Comparison of ENCODE assay signal across 12 mouse cellular contexts in the genomic region with DNA sequence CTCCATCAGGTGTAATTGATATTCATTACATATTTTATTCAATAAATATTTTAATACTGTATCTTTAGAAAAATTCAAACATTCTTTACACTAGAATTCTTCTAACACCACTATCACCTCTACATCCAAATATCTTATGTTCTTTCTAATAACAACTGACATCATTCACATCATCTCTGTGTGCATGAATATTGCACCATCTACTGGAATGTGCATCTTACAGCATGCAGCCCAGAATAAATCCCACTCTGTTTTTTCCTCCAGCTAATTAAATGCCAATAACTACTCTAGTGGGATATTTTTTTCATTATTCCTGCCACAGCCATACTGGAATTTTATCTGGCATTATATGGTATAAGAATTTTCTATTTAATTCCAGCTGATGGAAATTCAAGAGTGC.
DNase-seq lines count a peak whose midpoint lies in the region; ATAC-seq and TF ChIP-seq lines count a peak whose summit lies in the region.
"Had no signal": no experiment of that assay in that cellular context is flagged by ENCODE, and none has a peak within 500 bp of the region (broad histone marks: within the 10 kb centered on the region; RNA-seq: fewer than 3 reads in every experiment).

No protein-coding gene starts in this region.

- TF ChIP-seq CTCF in hindbrain, postnatal 0 days (IDR thresholded peaks at IDR 0.05; ENCODE audit: low read depth), result peak; percentile 61
- TF ChIP-seq CTCF in lung, postnatal 0 days (IDR thresholded peaks at IDR 0.05), result peak; percentile 44

- H3K9me3 ChIP-seq in hindbrain, postnatal 0 days (ENCODE audit: low read length), result no peaks in the 10 kb centered on the region
- H3K9me3 ChIP-seq in hindbrain, embryonic 13.5 days, result no peaks in the 10 kb centered on the region
- H3K9me3 ChIP-seq in lung, postnatal 0 days (ENCODE audit: low read length), result no peaks in the 10 kb centered on the region
- H3K9me3 ChIP-seq: embryonic facial prominence, embryonic 13.5 days; liver, embryonic 13.5 days had no signal

- H3K4me2 ChIP-seq in hindbrain, postnatal 0 days (ENCODE audit: low read depth, low read length), result no peak overlapping the region
- H3K4me2 ChIP-seq in hindbrain, embryonic 13.5 days, result no peak overlapping the region
- no peak overlapping the region for H3K4me2 ChIP-seq in lung, postnatal 0 days (replicated peaks; ENCODE audit: low read depth, low read length)
- H3K4me2 ChIP-seq: embryonic facial prominence, embryonic 13.5 days; liver, embryonic 13.5 days; midbrain, embryonic 11.5 days had no signal

- H3K4me1 ChIP-seq in hindbrain, postnatal 0 days (ENCODE audit: insufficient read depth, low read length), result no peaks in the 10 kb centered on the region
- H3K4me1 ChIP-seq in hindbrain, embryonic 13.5 days (replicated peaks), result no peaks in the 10 kb centered on the region
- no peaks in the 10 kb centered on the region for H3K4me1 ChIP-seq in lung, postnatal 0 days (ENCODE audit: insufficient read depth, low read depth, low read length)
- H3K4me1 ChIP-seq: embryonic facial prominence, embryonic 13.5 days; liver, embryonic 13.5 days had no signal

- no peak overlapping the region for H3K9ac ChIP-seq in hindbrain, postnatal 0 days (replicated peaks; ENCODE audit: low read length)
- H3K9ac ChIP-seq in hindbrain, embryonic 13.5 days, result no peak overlapping the region
- no peak overlapping the region for H3K9ac ChIP-seq in lung, postnatal 0 days (replicated peaks; ENCODE audit: low read depth)
- H3K9ac ChIP-seq: embryonic facial prominence, embryonic 13.5 days; liver, embryonic 13.5 days had no signal

- peak; percentile 32 for DNase-seq in hindbrain, postnatal 0 days (ENCODE audit: low spot score)
- no peak for DNase-seq in lung, postnatal 0 days (ENCODE audit: low spot score)
- DNase-seq in lung, postnatal 10 days, result no peak
- peak; percentile 31 for DNase-seq in MN1 (ENCODE audit: low spot score)
- DNase-seq in retina, postnatal 1 day, result peak; percentile 2
- DNase-seq: kidney, postnatal 14 days; liver, embryonic 13.5 days; thymus, postnatal 36 days had no signal

- no peak overlapping the region for H3K27ac ChIP-seq in hindbrain, postnatal 0 days
- H3K27ac ChIP-seq in hindbrain, embryonic 13.5 days, result no peak overlapping the region
- no peak overlapping the region for H3K27ac ChIP-seq in lung, postnatal 0 days (ENCODE audit: low read length)
- H3K27ac ChIP-seq: embryonic facial prominence, embryonic 13.5 days; liver, embryonic 13.5 days had no signal

- ATAC-seq in hindbrain, postnatal 0 days, result no peak
- no peak for ATAC-seq in hindbrain, embryonic 13.5 days (ENCODE audit: low FRiP score)
- ATAC-seq in lung, postnatal 0 days, result no peak
- ATAC-seq in frontal cortex, adult (ENCODE audit: low TSS enrichment), result no peak

- no peaks in the 10 kb centered on the region for H3K27me3 ChIP-seq in hindbrain, postnatal 0 days (ENCODE audit: insufficient read depth, low read length)
- no peaks in the 10 kb centered on the region for H3K27me3 ChIP-seq in hindbrain, embryonic 13.5 days
- H3K27me3 ChIP-seq in lung, postnatal 0 days (replicated peaks; ENCODE audit: insufficient read depth, low read length), result no peaks in the 10 kb centered on the region
- H3K27me3 ChIP-seq: embryonic facial prominence, embryonic 13.5 days; liver, embryonic 13.5 days had no signal

- H3K4me3 ChIP-seq in hindbrain, postnatal 0 days (ENCODE audit: low read length), result no peak overlapping the region
- H3K4me3 ChIP-seq in hindbrain, embryonic 13.5 days, result no peak overlapping the region
- H3K4me3 ChIP-seq in lung, postnatal 0 days (ENCODE audit: low read depth, low read length), result no peak overlapping the region
- H3K4me3 ChIP-seq: embryonic facial prominence, embryonic 13.5 days; liver, embryonic 13.5 days had no signal

- H3K36me3 ChIP-seq in hindbrain, postnatal 0 days (ENCODE audit: insufficient read depth, low read length), result no peaks in the 10 kb centered on the region
- H3K36me3 ChIP-seq in hindbrain, embryonic 13.5 days, result no peaks in the 10 kb centered on the region
- H3K36me3 ChIP-seq in lung, postnatal 0 days (ENCODE audit: insufficient read depth, low read length), result no peaks in the 10 kb centered on the region
- H3K36me3 ChIP-seq: embryonic facial prominence, embryonic 13.5 days; liver, embryonic 13.5 days had no signal

- no peak for TF ChIP-seq EP300 in lung, postnatal 0 days (IDR thresholded peaks at IDR 0.05)

Comparison
In these comparisons a context has a peak if more than half of its experiments do, and no peak if none do; other contexts are left out.
1. DNase-seq: peak in hindbrain, postnatal 0 days (single experiment), MN1 (single experiment) and retina, postnatal 1 day (single experiment); none in lung, postnatal 0 days (single experiment) and lung, postnatal 10 days (single experiment).